Mouse (Mus musculus) cortical plate, adult 2 months (tissue): ENCODE results near the gene Fbxo28. TPM values are rescaled to one million over a fixed set of nuclear protein-coding genes. Genes with fewer than 3 reads are reported as not detected.

Source experiments
- H3K27ac ChIP-seq: fragments of 200-500 bp; 2 replicates; pipeline ENCODE4 v1.5.1; 2012; ENCODE audit warnings: low read length, control low read depth, inconsistent platforms; ENCODE audit not compliant: insufficient read depth
- H3K4me1 ChIP-seq: fragments of 200-500 bp; 2 replicates; pipeline ENCODE4 v1.6.1; 2011; ENCODE audit warnings: low read length; ENCODE audit not compliant: control insufficient read depth, insufficient read depth
- H3K4me3 ChIP-seq: fragments of 200-500 bp; 2 replicates; pipeline ENCODE4 v1.5.1; 2011; ENCODE audit warnings: mild to moderate bottlenecking, low read length, control low read depth; ENCODE audit not compliant: insufficient read depth
- CTCF ChIP-seq: fragments of 200-500 bp; IDR thresholded peaks from 2 replicates; pipeline ENCODE4 v1.5.1; 2011; ENCODE audit warnings: mild to moderate bottlenecking, control low read depth, low read length; ENCODE audit not compliant: insufficient read depth; ENCODE audit errors: extremely low read depth
- POLR2A ChIP-seq: fragments of 200-500 bp; IDR thresholded peaks from 2 replicates; pipeline ENCODE4 v1.6.1; 2011; ENCODE audit warnings: mild to moderate bottlenecking, low read length, control low read depth; ENCODE audit not compliant: insufficient read depth; ENCODE audit errors: extremely low read depth
- polyA plus RNA-seq: library from polyadenylated mRNA; depleted of rRNA; stranded (reverse); fragments of >200 nt; gene quantifications from 2 replicates; pipeline ENCODE4 v1.2.3, GENCODE M21; 2012; rRNA removed

Gene Fbxo28
- 25.9 and 27.4 TPM in 2 replicates for polyA plus RNA-seq

DNA sequence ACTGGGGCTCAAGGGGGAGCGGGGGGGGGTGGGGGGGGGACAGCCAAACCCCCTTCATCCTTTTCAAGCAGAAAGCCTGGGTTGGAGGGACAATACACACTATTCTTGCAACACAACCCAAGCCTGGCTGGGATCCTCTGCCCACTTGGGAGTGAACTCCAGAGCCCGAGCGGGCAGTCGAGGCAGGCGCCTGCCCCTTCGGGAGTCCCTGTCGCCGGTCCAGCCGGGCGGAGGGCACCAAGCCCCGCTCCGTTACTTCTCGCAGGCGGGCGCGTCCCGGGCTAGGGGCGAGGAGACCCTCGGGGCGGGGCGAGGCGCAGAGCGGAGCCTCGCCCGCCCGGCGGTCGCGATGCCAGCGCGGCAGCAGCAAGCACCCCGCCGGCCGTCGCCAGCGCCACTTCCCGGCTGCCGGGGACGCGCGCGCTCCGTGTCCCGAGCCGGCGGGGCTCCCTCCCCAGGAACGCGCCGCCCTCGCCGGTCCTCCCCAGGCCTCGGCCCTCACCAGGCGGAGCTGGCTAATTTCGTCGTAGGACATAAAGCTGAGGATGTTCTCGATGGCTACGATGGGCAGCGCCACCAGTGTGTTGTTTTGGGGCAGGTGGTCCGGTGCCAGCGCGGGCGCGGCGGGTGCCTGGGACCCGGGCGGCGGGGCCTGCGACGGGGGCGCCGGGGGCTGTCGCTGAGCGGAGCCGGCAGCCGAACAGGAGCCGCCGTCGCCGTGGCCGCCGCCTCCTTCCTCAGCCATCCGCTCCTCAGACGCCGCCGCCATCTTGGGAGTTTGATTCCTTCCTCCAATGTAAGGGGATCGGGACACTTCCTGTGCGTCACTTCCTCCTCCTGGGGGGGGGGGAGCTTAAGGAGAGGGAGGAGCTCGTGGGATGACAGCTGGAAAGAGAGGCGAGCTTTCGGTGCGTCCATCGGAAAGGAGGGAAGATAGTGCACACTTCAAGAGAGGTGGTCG, at the start of gene Fbxo28:
Gene Fbxo28 (minus strand): TSS at position 809 of the 961 bp plus-strand sequence.
- TF ChIP-seq POLR2A (peak; percentile 95), CTCF (no peak)
- Histone ChIP-seq H3K27ac (peak within 1 kb of the TSS; percentile 88), H3K4me1 (peaks cover 7% of the 10 kb centered on the region)

DNA sequence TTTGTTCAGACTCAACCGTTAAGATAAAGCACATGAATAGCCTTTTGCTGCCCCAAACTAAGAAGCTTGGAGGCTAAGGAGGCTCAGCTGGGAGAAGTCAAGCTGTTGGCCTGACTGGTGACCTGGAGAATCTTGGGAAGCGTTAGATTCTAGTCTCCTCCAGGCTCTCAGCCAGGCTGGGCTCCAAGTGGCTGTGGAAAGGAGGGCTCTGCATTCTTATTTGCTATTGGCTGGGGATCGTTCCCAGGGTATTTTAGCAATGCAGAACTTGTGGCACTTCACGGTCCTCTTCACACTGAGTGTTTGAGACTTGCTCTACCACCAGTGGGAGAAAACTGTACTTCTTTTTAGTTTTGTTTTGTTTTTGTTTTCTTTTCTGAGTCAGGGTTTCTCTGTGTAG, 47.3 kb upstream of the Fbxo28 start:
- H3K27ac ChIP-seq = no peak overlapping the region
- H3K4me3 ChIP-seq = no peak overlapping the region
- no peak for TF ChIP-seq CTCF
- no peak for TF ChIP-seq POLR2A
- no peaks in the 10 kb centered on the region for H3K4me1 ChIP-seq

More for the DNA sequence above, at the start of gene Fbxo28:
- peak within 1 kb of the TSS; percentile 88 for H3K4me3 ChIP-seq

DNA sequence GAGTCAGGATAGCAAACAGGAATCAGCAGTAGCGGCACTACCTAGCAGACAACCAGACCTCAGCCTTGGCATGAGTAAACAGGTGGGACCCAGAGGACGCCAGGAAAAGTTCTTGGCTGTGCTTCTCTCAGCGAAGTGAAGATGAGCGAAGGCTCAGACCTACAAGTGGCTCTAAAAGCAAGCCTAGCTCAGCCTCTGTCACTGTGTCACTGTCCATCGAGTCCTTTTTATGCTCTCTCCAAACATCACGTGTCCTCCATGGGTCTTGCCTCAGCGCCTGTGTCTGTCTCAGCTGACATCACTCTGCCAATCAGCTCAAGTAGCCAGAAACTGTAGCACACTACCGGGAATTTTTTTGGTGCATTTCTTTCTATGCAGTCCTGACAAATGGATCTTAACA, 45.0 kb upstream of the Fbxo28 start:
- no peak overlapping the region for H3K4me3 ChIP-seq
- TF ChIP-seq POLR2A (no peak), CTCF (no peak)
- H3K4me1 ChIP-seq = no peaks in the 10 kb centered on the region
- no peak overlapping the region for H3K27ac ChIP-seq

DNA sequence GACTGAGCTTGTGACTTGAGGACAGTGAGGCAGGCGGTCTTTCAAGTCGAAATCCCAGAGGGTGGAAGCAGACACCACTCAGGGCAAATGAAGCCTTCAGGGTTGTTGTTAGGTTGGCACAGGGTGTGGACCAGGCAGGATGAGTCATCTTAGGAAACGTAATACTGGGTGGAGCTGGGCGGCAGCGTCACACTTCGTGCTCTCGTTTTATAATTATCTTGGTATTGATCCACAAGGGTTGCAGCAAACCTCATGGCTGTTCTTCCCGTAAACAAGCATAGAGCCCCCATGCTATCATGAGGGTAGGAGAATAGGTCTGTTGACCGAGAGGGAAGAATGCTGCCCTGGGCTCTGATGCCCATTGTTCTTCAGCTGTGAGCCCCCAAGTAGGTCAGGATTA, 41.7 kb upstream of the Fbxo28 start:
- peaks cover 3% of the 10 kb centered on the region; the same call in 1 of the 2 replicates for H3K4me1 ChIP-seq
- H3K27ac ChIP-seq = no peak overlapping the region
- no peak overlapping the region for H3K4me3 ChIP-seq
- TF ChIP-seq CTCF = no peak
- no peak for TF ChIP-seq POLR2A

DNA sequence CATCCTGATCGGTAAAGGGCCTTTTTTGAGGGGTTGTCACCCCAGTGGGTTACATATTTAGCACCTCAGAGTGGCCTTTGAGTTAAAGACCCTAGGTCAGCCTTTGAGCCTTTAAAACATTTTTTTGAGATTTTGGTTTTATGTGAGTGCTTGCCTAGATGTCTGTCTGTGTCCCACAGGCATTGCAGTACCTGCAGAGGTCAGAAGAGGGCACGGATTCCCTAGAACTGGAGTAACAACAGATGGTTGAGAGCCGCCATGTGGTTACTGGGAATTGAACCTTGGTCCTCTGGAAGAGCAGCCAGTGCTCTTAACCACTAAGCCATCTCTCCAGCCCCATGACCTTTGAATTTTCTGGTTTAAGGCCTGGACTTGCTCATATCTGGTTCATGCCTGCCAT, 39.9 kb upstream of the Fbxo28 start:
- H3K4me3 ChIP-seq = no peak overlapping the region
- H3K4me1 ChIP-seq = peaks cover 3% of the 10 kb centered on the region; the same call in 1 of the 2 replicates
- TF ChIP-seq CTCF (no peak), POLR2A (no peak)
- H3K27ac ChIP-seq = no peak overlapping the region

DNA sequence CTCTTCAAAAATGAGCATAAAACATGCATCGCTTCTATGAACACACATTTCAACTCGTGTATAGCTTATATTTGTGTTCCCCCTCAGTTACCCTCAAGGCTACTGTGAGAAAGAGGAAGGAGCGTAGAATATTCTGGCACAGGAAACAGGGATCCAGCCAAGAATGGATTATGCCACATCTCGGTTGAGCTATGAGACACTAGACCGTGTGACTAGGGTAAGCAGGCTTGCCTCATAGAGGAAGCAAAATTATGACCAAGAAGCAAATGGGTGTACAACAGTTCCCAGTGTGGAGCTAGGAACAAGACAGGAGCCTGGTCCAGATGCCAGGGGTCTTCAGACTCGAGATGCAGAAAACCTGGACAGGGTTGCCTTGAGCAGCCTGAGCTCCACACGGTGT, 39.3 kb upstream of the Fbxo28 start:
- H3K27ac ChIP-seq = no peak overlapping the region
- peaks cover 3% of the 10 kb centered on the region; the same call in 1 of the 2 replicates for H3K4me1 ChIP-seq
- H3K4me3 ChIP-seq = no peak overlapping the region
- no peak for TF ChIP-seq CTCF
- no peak for TF ChIP-seq POLR2A

DNA sequence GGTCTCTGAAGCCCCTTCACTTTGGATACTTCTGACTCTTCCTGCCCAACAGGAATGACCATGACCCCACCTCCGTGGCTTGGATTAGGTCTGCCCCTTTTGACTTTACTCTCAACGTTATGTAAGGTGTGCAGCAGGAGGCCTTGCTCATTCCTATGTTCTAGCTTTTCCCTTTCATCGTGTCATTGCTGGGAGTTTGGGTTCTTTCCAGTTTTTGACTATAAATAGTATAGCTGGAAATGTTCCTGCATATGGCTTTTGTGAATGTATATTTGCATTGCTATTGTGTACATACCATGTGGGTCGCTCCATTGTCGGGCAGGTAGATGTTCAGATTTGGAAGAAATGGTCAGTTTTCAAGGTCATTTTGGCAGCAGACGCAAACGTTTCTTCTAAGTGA, 37.4 kb upstream of the Fbxo28 start:
- no peak overlapping the region for H3K4me3 ChIP-seq
- no peak overlapping the region for H3K27ac ChIP-seq
- TF ChIP-seq CTCF (no peak), POLR2A (no peak)
- peaks cover 3% of the 10 kb centered on the region; the same call in 1 of the 2 replicates for H3K4me1 ChIP-seq

DNA sequence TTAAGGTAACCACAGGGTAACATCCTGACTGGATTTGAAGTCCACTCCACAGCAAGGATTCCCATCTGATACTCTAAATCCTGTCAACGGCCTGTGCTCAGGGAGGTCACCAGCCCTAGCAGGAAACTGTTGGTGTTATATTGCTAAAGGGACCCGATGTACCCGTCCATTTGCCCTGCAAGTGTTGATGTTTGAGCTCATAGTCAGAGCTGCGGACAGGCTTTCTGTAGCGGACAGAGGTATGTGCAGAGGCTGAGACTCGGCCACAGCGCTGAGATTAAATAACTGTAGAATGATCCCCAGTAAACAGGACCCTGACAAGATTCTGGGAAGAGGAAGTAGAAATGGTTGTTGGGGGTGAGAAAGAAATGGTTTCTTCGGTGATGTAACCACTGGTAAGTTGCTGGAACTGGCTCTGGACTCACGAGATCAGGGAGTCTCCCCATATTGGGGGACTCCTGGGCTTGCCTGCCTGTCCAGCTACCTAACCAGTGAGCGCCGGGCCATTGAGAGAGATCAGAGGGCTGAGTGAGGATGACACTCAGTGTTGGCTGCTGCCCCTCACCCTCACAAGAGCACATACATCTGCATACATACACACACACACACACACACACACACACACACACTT, 36.9 kb upstream of the Fbxo28 start:
- H3K4me1 ChIP-seq = peaks cover 3% of the 10 kb centered on the region; the same call in 1 of the 2 replicates
- H3K4me3 ChIP-seq = no peak overlapping the region
- no peak overlapping the region for H3K27ac ChIP-seq
- TF ChIP-seq CTCF = no peak
- no peak for TF ChIP-seq POLR2A

DNA sequence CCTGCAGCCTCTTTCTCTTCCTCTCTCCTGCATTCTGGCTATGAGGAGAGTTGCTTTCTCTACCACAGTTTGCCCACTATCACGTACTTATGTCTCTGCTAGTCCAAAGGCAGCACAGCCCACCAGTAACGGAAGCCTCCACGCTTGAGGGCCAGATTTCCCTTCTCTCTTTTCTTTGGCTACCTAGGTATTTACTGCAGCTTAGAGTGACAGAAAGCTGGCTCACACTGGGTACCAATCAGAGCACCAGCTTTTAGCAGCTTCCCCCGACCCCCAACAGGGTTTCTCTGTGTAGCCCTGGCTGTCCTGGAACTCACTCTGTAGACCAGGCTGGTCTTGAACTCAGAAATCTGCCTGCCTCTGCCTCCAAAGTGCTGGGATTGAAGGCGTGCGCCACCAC, 36.1 kb upstream of the Fbxo28 start:
- Histone ChIP-seq H3K27ac (no peak overlapping the region), H3K4me3 (no peak overlapping the region), H3K4me1 (peaks cover 3% of the 10 kb centered on the region; the same call in 1 of the 2 replicates)
- TF ChIP-seq CTCF (no peak), POLR2A (no peak)

DNA sequence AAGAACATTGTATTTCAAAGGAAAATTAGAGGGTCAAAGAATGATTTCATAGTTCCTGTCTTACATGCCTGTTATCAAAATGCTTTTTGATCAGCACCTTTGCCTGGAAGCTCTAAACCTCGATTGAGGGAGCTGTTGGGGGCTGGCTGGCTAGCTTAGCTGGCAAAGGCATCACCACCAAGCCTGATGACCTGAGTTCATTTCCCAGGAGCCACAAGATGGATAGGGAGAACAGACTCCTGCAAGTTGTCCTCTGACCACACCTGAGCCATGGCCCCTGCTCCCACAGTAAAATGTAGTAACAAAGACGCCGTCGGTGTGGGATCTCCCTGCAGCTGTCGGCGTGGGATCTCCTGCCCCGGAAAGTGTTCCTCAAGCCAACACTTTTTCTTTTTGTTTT, 35.4 kb upstream of the Fbxo28 start:
- Histone ChIP-seq H3K4me3 (no peak overlapping the region), H3K4me1 (peaks cover 3% of the 10 kb centered on the region; the same call in 1 of the 2 replicates), H3K27ac (no peak overlapping the region)
- TF ChIP-seq POLR2A (no peak), CTCF (no peak)
